Mouse (Mus musculus): Measurements from ENCODE around the gene Tbl1x. TPM values are rescaled to one million over a fixed set of nuclear protein-coding genes. Genes with fewer than 3 reads are reported as not detected.
A peak's percentile ranks its signal among the peaks of the same experiment; 100 is the strongest.

Gene Tbl1x
- 53.0 and 56.7 TPM in 2 replicates for polyA plus RNA-seq (2014; fragmentation: Nextera tagmentation; extraction: Ambion mirVana)

GRCm38 (mm10) chrX:77510371-77511300 is at the start of gene Tbl1x:
Gene Tbl1x, plus strand, starts transcription at chrX:77511013.
- Histone ChIP-seq H3K27me3 (replicated peaks; ENCODE audit: control insufficient read depth, insufficient read depth, low read length) (no peaks in the 10 kb centered on the region), H3K36me3 (ENCODE audit: control insufficient read depth, insufficient read depth, low read length) (no peaks in the 10 kb centered on the region), H3K9ac (ENCODE audit: low read depth, low read length) (peak within 1 kb of the TSS; percentile 85), H3K4me3 (ENCODE audit: low read depth, low read length) (peak within 1 kb of the TSS; percentile 70), H3K9me3 (ENCODE audit: control insufficient read depth, low read length) (no peaks in the 10 kb centered on the region), H3K4me2 (peak within 1 kb of the TSS; percentile 65), H3K4me1 (replicated peaks; ENCODE audit: control insufficient read depth, insufficient read depth, low read length) (peaks cover 3% of the 10 kb centered on the region; the same call in 1 of the 2 replicates), H3K27ac (ENCODE audit: low read depth, low read length) (peak within 1 kb of the TSS; percentile 84)
- peak; percentile 78 for DNase-seq (ENCODE audit: low spot score)
- 10% methylated on average over 52 of the region's 76 CpGs for WGBS
- peak; percentile 79 for ATAC-seq (replicated peaks; ENCODE audit: low FRiP score)

- Histone ChIP-seq H3K27ac (ENCODE audit: low read depth, low read length) (no peak overlapping the region), H3K27me3 (replicated peaks; ENCODE audit: control insufficient read depth, insufficient read depth, low read length) (no peaks in the 10 kb centered on the region), H3K36me3 (ENCODE audit: control insufficient read depth, insufficient read depth, low read length) (no peaks in the 10 kb centered on the region), H3K9me3 (ENCODE audit: control insufficient read depth, low read length) (no peaks in the 10 kb centered on the region), H3K4me2 (no peak overlapping the region), H3K4me3 (ENCODE audit: low read depth, low read length) (no peak overlapping the region), H3K9ac (ENCODE audit: low read depth, low read length) (no peak overlapping the region), H3K4me1 (replicated peaks; ENCODE audit: control insufficient read depth, insufficient read depth, low read length) (no peaks in the 10 kb centered on the region)
- 57% methylated on average over 1 of the region's 1 CpGs for WGBS
- DNase-seq (ENCODE audit: low spot score) (no peak), ATAC-seq (replicated peaks; ENCODE audit: low FRiP score) (no peak)
Measured at GRCm38 (mm10) chrX:77469216-77469615, 41.6 kb upstream of the Tbl1x start.

- H3K4me3 ChIP-seq (ENCODE audit: low read depth, low read length): no peak overlapping the region
- H3K9ac ChIP-seq (ENCODE audit: low read depth, low read length): no peak overlapping the region
- H3K9me3 ChIP-seq (ENCODE audit: control insufficient read depth, low read length): no peaks in the 10 kb centered on the region
- no peaks in the 10 kb centered on the region for H3K27me3 ChIP-seq (replicated peaks; ENCODE audit: control insufficient read depth, insufficient read depth, low read length)
- no peaks in the 10 kb centered on the region for H3K4me1 ChIP-seq (replicated peaks; ENCODE audit: control insufficient read depth, insufficient read depth, low read length)
- H3K36me3 ChIP-seq (ENCODE audit: control insufficient read depth, insufficient read depth, low read length): no peaks in the 10 kb centered on the region
- no peak overlapping the region for H3K4me2 ChIP-seq
- DNase-seq (ENCODE audit: low spot score) (no peak), ATAC-seq (replicated peaks; ENCODE audit: low FRiP score) (no peak)
- WGBS: 78% methylated on average over 1 of the region's 1 CpGs
- H3K27ac ChIP-seq (ENCODE audit: low read depth, low read length): no peak overlapping the region
Measured at GRCm38 (mm10) chrX:77472858-77473257, 38.0 kb upstream of the Tbl1x start.

GRCm38 (mm10) chrX:77473511-77473910 is 37.3 kb upstream of the Tbl1x start:
- DNase-seq (ENCODE audit: low spot score) (no peak), ATAC-seq (replicated peaks; ENCODE audit: low FRiP score) (no peak)
- Histone ChIP-seq H3K4me1 (replicated peaks; ENCODE audit: control insufficient read depth, insufficient read depth, low read length) (no peaks in the 10 kb centered on the region), H3K9ac (ENCODE audit: low read depth, low read length) (no peak overlapping the region), H3K4me3 (ENCODE audit: low read depth, low read length) (no peak overlapping the region), H3K27me3 (replicated peaks; ENCODE audit: control insufficient read depth, insufficient read depth, low read length) (no peaks in the 10 kb centered on the region), H3K36me3 (ENCODE audit: control insufficient read depth, insufficient read depth, low read length) (no peaks in the 10 kb centered on the region), H3K9me3 (ENCODE audit: control insufficient read depth, low read length) (no peaks in the 10 kb centered on the region), H3K27ac (ENCODE audit: low read depth, low read length) (no peak overlapping the region), H3K4me2 (no peak overlapping the region)
- WGBS: 53% methylated on average over 1 of the region's 1 CpGs

GRCm38 (mm10) chrX:77474551-77474950 is 36.3 kb upstream of the Tbl1x start:
- ATAC-seq (replicated peaks; ENCODE audit: low FRiP score) (no peak), DNase-seq (ENCODE audit: low spot score) (no peak)
- no peaks in the 10 kb centered on the region for H3K4me1 ChIP-seq (replicated peaks; ENCODE audit: control insufficient read depth, insufficient read depth, low read length)
- H3K9me3 ChIP-seq (ENCODE audit: control insufficient read depth, low read length): no peaks in the 10 kb centered on the region
- no peaks in the 10 kb centered on the region for H3K27me3 ChIP-seq (replicated peaks; ENCODE audit: control insufficient read depth, insufficient read depth, low read length)
- no peaks in the 10 kb centered on the region for H3K36me3 ChIP-seq (ENCODE audit: control insufficient read depth, insufficient read depth, low read length)
- WGBS: 29% methylated on average over 1 of the region's 1 CpGs
- no peak overlapping the region for H3K27ac ChIP-seq (ENCODE audit: low read depth, low read length)
- H3K9ac ChIP-seq (ENCODE audit: low read depth, low read length): no peak overlapping the region
- no peak overlapping the region for H3K4me3 ChIP-seq (ENCODE audit: low read depth, low read length)
- H3K4me2 ChIP-seq: no peak overlapping the region

- H3K4me1 ChIP-seq (replicated peaks; ENCODE audit: control insufficient read depth, insufficient read depth, low read length): no peaks in the 10 kb centered on the region
- no peak overlapping the region for H3K4me2 ChIP-seq
- DNase-seq (ENCODE audit: low spot score) (no peak), ATAC-seq (replicated peaks; ENCODE audit: low FRiP score) (no peak)
- H3K36me3 ChIP-seq (ENCODE audit: control insufficient read depth, insufficient read depth, low read length): no peaks in the 10 kb centered on the region
- no peaks in the 10 kb centered on the region for H3K9me3 ChIP-seq (ENCODE audit: control insufficient read depth, low read length)
- no peak overlapping the region for H3K27ac ChIP-seq (ENCODE audit: low read depth, low read length)
- no peak overlapping the region for H3K9ac ChIP-seq (ENCODE audit: low read depth, low read length)
- H3K27me3 ChIP-seq (replicated peaks; ENCODE audit: control insufficient read depth, insufficient read depth, low read length): no peaks in the 10 kb centered on the region
- 64% methylated on average over 2 of the region's 2 CpGs for WGBS
- H3K4me3 ChIP-seq (ENCODE audit: low read depth, low read length): no peak overlapping the region
Measured at GRCm38 (mm10) chrX:77477526-77477925, 33.3 kb upstream of the Tbl1x start.

GRCm38 (mm10) chrX:77487922-77488799 is 22.7 kb upstream of the Tbl1x start:
- DNase-seq (ENCODE audit: low spot score) (no peak), ATAC-seq (replicated peaks; ENCODE audit: low FRiP score) (no peak)
- Histone ChIP-seq H3K27me3 (replicated peaks; ENCODE audit: control insufficient read depth, insufficient read depth, low read length) (no peaks in the 10 kb centered on the region), H3K9me3 (ENCODE audit: control insufficient read depth, low read length) (no peaks in the 10 kb centered on the region), H3K4me3 (ENCODE audit: low read depth, low read length) (no peak overlapping the region), H3K36me3 (ENCODE audit: control insufficient read depth, insufficient read depth, low read length) (no peaks in the 10 kb centered on the region), H3K4me1 (replicated peaks; ENCODE audit: control insufficient read depth, insufficient read depth, low read length) (no peaks in the 10 kb centered on the region), H3K27ac (ENCODE audit: low read depth, low read length) (no peak overlapping the region), H3K4me2 (no peak overlapping the region), H3K9ac (ENCODE audit: low read depth, low read length) (no peak overlapping the region)
- 79% methylated on average over 7 of the region's 7 CpGs for WGBS

GRCm38 (mm10) chrX:77490127-77490526 is 20.7 kb upstream of the Tbl1x start:
- Histone ChIP-seq H3K27me3 (replicated peaks; ENCODE audit: control insufficient read depth, insufficient read depth, low read length) (no peaks in the 10 kb centered on the region), H3K36me3 (ENCODE audit: control insufficient read depth, insufficient read depth, low read length) (no peaks in the 10 kb centered on the region), H3K4me2 (no peak overlapping the region), H3K4me1 (replicated peaks; ENCODE audit: control insufficient read depth, insufficient read depth, low read length) (no peaks in the 10 kb centered on the region), H3K4me3 (ENCODE audit: low read depth, low read length) (no peak overlapping the region), H3K9me3 (ENCODE audit: control insufficient read depth, low read length) (no peaks in the 10 kb centered on the region), H3K9ac (ENCODE audit: low read depth, low read length) (no peak overlapping the region), H3K27ac (ENCODE audit: low read depth, low read length) (no peak overlapping the region)
- ATAC-seq (replicated peaks; ENCODE audit: low FRiP score) (no peak), DNase-seq (ENCODE audit: low spot score) (no peak)
- 48% methylated on average over 1 of the region's 1 CpGs for WGBS

Data from liver, embryonic 11.5 days (tissue).